Mouse (Mus musculus): ENCODE measurements around the gene Zbtb42.

Zbtb42 gene

DNA sequence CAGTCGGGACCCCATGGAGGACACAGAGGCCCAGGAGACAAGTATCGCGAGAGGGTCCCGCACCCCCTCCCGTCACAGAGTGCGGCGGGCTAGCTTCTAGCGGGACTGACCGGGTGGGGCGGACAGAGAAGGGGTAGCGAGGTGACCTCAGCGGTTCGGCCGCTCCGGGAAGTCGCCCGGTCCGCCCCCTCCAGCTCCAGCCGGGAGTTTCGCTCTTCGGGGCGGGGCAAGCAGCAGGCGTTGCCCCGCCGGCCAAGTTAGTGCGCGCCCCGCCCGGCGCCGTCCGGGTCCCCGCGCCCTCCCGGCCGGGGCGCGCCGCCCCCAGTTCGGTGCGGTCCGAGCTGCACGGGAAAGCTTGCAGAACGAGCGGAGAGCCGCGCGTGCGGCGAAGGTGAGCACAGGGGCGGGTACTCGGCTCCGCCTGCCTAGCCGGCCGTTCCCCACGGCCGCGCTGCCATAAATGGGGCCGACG, at the start of gene Zbtb42:
Zbtb42 (plus strand) TSS at position 274 of the 472 bp plus-strand sequence.
- no peak for DNase-seq (ENCODE audit: low read depth, low spot score)

DNA sequence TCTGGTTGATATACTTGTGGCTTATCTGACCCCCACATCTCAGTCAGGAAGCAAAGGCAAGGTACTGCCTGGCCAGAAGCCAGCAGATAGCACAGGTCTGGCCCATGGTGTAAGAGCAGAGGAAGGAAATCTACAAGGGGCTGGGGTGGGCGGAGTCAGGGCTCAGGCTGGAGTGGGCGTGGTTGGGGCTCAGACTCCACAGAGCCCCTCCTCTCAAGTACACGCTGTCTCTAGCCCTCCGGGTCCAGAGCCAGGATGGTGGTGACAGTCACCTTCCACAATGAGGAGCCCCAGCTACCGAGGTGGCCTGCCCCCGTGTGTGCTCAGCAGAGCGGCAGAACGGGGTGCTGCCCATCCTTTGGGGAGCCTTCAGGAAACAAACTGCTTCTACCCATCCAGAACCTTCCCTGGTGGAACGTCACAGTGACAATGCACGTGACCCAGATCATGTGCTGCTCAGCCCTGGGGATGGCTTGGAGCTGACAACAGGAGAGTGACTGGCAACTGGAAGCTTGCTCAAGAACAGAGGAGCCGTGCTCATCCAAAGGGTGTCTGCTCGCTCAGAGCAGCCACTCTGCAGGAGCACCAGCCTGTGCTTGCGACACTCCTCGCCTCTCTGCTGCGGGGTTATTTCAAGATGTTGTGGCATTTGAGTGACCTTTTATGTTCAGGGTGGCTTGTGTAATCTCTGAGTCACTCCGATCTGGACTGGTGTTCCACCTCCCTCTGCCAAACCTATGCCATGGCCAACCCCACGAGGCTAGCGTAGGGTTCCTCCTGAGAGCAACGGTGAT, 49.5 kb upstream of the Zbtb42 start:
- DNase-seq (ENCODE audit: low read depth, low spot score): no peak

DNA sequence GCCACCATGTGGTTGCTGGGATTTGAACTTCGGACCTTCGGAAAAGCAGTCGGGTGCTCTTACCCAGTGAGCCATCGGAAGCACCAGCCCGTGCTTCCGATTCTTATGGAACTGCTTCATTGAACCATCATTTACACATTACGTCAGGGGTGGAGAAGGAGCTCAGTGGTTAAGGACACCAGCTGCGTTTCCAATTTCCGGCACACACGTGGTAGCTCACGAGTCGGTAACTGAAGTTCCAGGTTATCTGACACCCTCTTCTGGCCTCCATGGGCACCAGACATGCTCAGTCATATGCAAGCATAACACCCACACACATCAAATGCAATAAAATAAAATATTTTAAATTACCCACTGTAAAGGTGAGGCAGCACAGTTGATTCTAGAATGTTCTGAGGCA, 48.6 kb upstream of the Zbtb42 start:
- DNase-seq (ENCODE audit: low read depth, low spot score): no peak

DNA sequence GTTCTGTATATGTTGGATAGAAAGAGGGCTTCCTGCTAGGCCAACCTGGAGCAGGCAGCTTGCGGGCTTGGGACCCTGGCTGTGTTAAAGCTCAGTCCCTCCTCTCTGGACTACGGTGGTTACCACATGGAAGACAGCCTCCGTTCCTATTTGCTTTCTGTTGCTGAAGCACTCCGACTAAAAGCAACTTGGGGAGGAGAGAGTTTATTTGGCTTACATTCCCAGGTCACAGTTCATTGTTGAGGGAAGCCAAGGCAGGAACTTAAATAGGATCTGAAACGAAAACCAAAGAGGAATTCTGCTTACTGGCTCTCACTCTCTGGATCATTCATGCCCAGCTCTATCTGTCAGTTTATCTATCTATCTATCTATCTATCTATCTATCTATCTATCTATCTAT, 47.8 kb upstream of the Zbtb42 start:
- DNase-seq (ENCODE audit: low read depth, low spot score): no peak

DNA sequence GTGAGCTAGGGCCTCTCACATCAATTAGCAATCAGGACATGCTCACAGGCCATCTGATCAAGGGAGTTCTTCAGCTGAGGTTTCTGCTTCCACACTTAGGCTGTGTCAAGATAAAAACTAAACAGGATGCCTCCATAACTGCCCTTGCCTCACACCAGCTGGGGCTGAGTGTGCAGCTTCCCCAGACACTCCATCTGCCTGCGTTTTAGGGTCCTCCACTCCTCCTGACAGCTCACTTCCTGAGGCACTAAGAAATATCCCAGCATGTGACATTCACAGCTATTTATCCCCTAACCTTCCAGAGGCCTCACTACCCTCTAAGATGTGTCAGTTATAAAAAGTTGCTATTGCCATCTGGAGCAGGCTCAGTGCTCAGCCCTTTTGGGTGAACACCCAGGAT, 47.2 kb upstream of the Zbtb42 start:
- DNase-seq (ENCODE audit: low read depth, low spot score): no peak

DNA sequence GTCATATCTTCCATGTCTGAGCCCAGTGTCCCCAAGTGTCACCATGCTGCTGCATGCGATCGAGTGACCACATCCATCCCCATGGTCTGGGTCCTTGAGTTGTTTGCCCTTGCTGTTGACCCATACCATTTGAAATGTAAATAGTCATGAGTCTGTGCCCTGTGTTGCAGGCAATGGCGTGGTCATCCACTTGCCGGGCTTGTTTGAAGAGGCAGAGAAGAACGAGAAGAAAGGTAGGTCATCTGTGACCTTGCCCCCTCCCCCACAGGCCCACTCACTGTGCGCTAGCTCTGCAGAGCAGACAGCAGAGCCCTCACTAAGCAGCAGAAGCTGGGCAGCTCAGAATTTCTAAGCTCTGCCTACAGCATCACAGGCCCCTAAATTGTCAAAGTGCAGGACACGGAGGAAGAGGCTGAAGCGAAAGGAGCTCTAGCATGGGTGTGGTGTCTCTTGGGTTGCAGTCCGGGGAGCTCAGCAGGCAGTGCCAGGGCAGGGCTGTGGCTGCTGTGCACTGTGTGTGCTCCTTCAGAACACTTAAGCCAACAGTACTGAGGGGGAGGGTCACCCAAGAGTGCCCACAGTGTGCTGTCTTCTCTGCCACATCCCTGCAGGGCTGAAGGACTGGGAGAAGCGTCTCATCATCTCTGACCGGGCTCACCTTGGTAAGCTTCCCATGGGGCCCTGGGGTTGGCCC, 46.4 kb upstream of the Zbtb42 start:
- DNase-seq (ENCODE audit: low read depth, low spot score): no peak

DNA sequence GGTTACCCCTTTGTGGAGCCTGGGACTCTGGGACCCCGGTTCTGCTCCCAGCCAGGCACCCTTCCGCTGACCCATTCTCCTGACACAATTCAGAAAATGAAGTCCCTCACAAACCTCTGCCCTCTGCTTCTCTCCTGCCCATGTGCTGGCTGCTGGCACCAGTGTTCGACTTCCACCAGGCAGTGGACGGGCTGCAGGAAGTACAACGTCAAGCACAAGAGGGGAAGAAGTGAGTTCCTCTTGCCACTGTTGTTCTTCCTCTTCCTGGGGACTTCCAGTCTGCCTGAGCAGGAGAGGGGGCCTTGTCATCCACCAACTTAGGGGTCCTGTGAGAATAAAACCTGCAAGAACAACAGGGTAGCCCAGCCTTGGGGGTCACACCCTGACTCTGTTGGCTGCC, 45.7 kb upstream of the Zbtb42 start:
- no peak for DNase-seq (ENCODE audit: low read depth, low spot score)

DNA sequence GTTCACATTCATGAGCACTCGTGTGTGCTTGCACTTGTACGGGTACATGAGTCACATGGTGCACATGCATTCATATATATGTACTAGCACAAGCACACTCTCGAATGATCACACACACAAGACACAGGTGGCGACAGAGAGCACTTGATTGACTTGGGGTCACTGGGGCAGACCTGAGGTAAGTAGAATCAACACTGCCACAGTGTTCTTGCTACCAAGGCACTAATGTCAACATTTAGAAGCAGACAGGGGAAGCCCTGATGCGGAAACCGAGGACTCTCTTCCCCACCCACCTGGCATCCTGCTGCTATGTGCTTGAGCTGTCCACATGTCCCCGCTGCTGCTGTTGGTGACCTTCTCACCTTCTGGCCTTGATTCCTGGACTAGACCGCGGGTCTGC, 44.9 kb upstream of the Zbtb42 start:
- DNase-seq (ENCODE audit: low read depth, low spot score): no peak

DNA sequence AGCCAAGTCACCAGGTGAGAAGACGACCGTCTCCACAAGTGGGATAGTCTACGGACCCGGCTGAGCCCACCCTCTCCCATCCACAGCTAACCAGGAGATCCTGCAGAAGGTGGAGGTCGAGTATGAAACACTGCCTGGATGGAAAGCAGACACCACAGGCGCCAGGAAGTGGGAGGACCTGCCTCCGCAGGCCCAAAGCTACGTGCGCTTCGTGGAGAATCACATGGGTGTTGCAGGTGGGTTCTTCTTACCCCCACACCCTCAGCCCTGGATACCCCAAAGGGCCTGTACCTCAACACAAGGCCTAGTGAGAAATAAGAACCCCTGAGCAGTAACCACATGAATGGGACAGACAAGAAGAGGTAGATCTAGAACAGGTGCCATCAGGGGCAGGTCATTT, 39.1 kb upstream of the Zbtb42 start:
- no peak for DNase-seq (ENCODE audit: low read depth, low spot score)

DNA sequence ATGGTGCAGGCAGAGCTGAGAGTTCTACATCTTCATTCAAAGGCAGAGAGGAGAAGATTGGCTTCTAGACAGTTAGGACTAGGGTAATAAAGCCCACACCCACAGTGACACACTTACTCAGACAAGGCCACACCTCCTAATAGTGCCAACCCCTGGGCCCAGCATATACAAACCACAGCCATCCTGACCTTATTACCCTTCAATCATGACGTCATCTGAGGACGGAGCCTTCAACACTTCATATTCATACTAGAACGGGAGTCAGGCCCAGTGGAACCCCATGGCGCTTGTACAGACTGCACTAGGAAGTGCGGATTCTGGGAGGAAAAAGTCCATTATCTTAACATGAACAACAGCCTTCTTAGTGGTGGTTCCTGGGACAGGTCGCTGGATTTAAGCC, 35.5 kb upstream of the Zbtb42 start:
- DNase-seq (ENCODE audit: low read depth, low spot score): no peak

DNA sequence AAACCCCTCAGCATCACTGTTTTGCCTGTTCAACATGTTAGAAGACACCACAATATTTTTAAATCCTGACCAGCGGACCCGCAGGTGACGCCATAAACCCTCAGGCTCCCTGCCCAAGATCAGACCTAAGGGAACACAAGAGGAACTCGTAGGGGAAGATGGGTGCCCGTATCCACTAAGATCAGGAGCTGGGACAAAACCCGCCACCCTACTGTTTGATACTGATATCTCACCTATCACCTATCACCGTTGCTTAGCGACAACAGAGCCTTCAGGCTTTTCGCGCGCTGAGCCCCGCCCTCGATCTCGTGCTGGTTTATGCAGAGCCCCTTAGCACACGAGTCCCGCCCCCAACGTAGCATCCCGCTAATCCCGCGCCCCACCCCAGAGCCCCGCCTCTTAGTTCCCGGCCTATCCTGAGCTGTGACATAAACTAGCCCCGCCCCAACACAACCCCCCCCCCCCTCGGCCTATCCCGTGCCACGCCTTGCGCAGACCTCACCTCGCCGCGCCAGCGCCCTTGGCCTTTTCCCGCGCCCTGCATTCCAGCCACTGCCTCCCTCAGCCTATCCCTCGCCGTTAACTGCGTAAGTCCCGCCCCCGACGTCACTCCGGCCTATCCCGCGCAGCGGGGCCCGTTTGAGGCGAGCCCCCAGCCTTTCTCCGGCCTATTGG, 34.3 kb upstream of the Zbtb42 start, which contains the start of gene Siva1:
Siva1 (plus strand) TSS at position 500 of the 675 bp plus-strand sequence.
- DNase-seq (ENCODE audit: low read depth, low spot score): peak; percentile 97

DNA sequence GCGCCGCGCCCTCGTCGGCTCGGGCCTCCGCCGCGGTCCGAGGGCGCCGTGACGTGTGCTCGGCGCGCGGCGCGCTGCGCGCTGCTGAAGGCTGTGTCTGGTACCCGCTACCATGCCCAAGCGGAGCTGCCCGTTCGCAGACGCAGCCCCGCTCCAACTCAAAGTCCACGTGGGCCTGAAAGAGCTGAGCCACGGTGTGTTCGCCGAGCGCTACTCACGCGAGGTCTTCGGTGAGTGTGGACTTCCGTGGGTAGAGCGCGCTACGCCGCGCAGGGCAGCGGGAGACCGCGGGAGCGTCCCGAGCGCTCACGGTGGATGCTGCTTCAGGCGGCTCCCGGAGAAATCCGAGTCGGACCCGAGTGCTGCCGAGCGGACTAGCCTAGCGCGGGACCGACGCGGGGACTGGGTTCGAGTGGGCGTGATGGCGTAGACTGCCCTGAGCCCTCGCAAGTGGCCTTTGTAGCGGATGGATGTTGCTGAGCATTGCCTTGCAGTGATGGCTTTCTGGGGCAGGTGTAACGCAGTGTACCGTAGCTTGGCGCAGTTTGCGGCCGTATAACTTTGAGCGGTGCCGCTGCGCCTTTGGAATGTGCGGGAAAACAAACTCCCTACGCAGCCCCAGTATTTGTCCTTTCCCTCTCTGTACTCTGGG, 33.6 kb upstream of the Zbtb42 start:
- no peak for DNase-seq (ENCODE audit: low read depth, low spot score)

DNA sequence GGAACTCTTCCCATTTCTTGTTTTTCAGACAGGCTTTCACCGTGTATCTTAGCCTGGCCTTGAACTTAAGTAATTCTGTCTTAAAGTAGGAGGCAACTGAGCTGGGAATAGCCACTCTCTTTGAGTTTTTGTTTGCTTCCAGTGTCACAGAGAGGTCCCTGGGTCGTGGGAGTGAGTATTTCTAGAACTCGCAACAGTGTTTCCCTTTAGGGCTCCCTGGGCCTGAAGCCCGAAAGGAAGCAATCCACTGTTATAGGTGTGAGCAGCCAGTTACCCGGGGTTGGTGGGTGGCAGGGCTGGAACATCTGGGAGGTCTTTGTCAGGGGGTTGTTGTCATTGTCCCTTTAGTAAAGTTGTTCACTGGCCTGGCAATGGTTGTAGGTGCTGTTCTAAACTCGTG, 32.5 kb upstream of the Zbtb42 start:
- DNase-seq (ENCODE audit: low read depth, low spot score): no peak

DNA sequence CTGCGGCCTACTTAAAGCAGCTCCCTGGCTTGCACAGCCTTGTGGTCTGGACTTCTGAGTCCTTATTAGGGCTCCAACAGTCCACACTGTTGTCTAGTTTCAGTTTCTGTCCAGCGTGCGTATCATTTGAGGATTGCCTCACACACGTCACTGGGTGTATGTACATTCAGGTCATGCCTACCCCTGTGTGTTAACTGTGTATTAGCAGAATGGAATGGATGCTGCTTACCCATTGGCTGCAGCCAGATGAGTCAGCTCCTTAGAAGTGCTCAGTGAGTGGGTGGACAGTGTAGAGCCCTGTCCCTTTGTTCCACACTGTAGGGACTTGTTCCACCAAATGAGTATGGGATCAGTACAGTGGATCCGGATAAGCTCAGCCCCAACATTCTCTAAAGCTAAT, 30.5 kb upstream of the Zbtb42 start:
- no peak for DNase-seq (ENCODE audit: low read depth, low spot score)

DNA sequence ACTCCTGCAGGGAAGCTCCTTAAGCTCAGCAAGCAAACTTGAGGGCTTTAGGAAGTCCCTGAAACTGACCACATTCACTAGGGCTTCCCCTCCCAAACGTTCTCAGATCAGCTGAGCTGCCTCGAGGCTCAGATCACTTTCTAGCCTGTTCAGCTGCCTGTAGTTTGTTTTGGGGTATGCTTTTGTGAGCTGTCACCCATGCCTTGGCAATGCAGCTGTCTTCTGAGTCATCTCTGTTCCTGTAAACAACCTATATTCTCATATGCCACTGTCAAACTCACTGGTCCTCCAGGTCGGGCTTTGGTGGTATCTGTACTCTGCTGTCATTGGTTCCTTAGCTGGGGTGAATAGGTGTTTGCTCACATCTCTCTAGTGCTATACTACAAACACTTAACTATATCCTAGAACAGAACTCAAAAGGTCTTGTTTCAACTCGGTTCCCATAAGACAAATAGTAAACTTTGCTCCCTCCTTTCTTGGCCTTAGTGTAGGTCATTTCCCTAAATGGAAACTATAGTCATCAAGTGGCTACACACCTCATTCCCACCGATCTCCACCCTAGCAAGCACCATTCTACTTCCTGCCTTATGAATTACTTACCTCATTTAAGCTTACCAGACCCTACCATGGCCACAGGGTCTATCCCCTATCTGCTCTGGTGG, 26.7 kb upstream of the Zbtb42 start:
- DNase-seq (ENCODE audit: low read depth, low spot score): no peak

DNA sequence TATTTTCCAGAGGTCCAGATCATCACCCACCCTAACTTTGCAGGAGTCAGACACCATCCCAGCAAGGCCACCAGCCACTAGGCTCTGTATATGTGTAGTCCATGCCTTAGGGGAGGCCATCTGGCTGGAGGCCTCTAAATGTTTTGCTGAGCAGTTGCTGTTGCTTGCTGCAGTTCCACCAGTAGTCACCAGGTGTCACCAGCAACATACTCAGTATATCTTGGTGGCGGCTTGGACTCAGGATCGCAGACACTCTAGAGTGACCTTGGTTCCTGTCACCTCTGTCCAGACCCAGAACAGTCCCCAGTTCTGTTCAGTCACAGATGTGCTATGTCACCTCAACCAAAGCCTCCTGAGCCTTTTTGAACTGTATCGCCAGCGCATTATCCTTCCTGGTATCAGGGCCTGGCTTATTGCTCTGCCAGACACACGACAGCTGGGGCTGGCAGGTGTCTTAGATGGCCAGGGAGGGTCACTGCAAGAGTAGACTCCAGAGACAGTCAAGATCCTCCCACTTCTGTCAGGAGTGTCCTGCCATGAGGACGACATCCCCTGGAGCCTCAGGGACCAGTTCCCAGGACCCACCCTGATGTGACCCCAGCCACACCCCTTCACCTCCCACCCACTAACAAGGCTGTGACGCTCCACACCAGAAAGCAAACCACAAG, 25.3 kb upstream of the Zbtb42 start:
- DNase-seq (ENCODE audit: low read depth, low spot score): peak; percentile 64

DNA sequence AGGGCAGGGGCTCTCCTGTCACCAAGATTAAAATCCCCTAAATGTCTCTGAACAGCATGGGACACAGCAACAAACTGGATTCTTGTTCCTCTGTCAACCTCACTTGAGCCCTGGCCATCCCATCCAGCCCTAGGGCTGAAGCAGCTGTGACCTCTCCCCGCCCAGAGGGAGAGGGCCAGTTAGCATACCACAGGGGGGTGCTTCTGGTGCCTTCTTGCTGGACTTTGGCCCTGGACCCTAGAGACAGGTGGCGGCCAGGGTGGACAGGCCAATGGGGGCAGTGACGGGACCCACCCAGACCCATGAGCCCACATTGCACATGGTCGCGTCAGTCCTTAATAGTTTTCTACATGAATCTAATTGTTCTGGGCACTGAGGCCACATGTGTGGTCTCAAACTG, 24.6 kb upstream of the Zbtb42 start:
- no peak for DNase-seq (ENCODE audit: low read depth, low spot score)

DNA sequence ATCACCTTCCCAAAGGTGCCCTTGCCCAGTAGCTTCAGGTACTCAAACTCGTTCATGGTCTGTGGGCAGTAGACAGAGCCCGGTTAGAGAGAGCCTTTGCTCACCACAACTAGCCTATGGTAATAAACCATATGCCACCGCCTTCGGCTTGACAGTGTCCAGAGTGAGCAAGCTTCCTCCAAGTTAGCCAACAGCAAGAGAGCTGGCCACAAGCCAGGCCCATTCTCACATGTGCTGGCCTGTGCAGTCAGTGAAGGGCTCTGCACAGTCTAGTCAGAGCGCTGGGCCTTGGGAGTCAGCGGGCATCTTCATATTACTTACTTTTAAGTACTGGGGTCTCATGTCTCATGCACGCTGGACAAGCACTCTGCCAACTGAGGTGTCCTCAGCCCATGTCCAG, 20.0 kb upstream of the Zbtb42 start:
- no peak for DNase-seq (ENCODE audit: low read depth, low spot score)

DNA sequence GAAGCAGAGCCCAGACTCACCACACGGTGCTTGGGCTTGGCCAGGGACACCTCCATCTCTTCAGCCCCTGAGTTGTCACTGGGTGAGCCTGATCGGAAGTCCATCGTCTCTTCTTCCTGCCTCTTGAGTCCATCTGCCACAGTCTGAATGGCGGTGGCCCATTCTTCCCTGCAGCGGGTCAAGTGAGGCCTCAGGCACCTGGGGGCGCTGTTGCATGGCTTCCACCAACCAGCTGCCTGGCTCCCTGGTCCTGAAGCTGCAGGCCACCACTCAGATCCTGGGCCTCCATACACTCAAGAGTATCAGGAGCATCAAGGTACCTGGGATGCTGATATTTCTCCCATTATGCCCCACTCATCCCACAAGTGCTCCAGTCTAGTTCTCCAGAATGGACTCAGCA, 19.5 kb upstream of the Zbtb42 start:
- DNase-seq (ENCODE audit: low read depth, low spot score): no peak

DNA sequence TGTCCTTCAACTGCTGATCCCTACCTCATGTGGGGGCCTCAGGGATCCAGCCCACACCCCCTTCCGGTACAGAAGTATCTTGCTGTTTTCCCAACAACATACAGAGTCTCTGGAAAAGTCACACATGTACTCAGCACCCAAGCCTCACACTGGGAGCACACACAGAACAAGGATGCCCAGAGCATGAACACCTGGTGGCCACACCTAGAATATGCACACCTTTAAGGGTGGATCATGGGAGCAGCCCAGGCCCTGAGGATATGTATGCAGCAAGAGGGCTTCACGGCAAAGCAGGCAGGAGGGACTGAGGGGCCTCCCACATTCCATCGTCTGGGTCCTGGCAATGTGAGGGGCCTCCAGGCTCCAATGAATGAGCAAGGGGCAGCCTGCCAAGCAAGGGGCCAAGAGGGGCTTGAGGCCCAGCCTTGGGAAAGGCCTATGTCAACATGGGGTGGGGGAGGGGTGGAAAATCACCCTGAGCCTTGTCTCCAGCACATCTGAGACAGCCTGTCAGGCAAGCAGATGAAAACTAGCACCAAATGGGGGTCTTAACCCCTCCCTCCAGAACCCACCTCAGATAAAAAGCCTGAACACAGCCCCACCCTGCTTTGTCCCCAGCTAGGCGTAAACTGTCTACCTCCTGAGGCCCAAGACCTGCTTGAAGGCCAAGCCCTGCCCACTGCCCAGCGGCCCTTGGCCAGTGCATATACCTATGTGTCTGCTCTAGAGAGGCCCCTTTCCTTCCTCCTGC, 17.9 kb upstream of the Zbtb42 start:
- no peak for DNase-seq (ENCODE audit: low read depth, low spot score)

DNA sequence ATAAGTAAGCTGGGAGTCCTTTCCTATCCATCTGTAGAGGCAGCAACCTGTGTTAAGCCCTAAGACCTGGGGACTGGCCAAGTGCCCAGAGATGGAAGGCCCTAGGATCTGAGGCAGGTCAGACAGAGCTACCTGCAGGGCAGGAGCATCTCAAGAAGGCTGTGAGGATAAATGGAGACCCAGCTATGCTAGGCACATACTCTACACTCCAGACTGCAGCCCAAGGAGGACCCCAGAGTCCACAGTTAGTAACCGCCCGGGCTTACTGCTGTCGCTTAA, 17.4 kb upstream of the Zbtb42 start:
- no peak for DNase-seq (ENCODE audit: low read depth, low spot score)

Data from telencephalon, adult 2 months (tissue).